Mouse (Mus musculus) mammary gland, adult 2 months (tissue): Measurements from ENCODE around the gene Ip6k2. TPM values are rescaled to one million over a fixed set of nuclear protein-coding genes. Genes with fewer than 3 reads are reported as not detected.

ENCODE experiments used
- polyA plus RNA-seq: library from polyadenylated mRNA; depleted of rRNA; stranded (reverse); fragments of >200 nt; gene quantifications from 2 replicates; pipeline ENCODE4 v1.2.3, GENCODE M21; 2012; ENCODE audit warnings: low replicate concordance; rRNA removed

Gene Ip6k2
- polyA plus RNA-seq = 55.7 and 58.4 TPM in 2 replicates

GRCm38 (mm10) chr9:108783548-108784463 is at the start of gene Ip6k2:
TSS of gene Ip6k2 (plus strand) at chr9:108783796.

GRCm38 (mm10) chr9:108808163-108808665 is 24.6 kb downstream of the Ip6k2 start, which contains the start of gene Nckipsd:
TSS of gene Nckipsd (plus strand) at chr9:108808368.

GRCm38 (mm10) chr9:108825820-108826699 is 42.5 kb downstream of the Ip6k2 start, which contains the start of gene Celsr3:
TSS of gene Celsr3 (plus strand) at chr9:108826320.

GRCm38 (mm10) chr9:108852976-108853375 is 69.4 kb downstream of the Ip6k2 start, which contains the start of gene Slc26a6:
TSS of gene Slc26a6 (plus strand) at chr9:108853283.

Other genes with a start within 250 kb of the Ip6k2 start
- 76.5 and 81.5 TPM in 2 replicates for gene Impdh2, start 223.5 kb upstream of the Ip6k2 start, polyA plus RNA-seq
- 54.9 and 58.4 TPM in 2 replicates for gene Ndufaf3, start 216.4 kb upstream of the Ip6k2 start, polyA plus RNA-seq
- 215 and 258 TPM in 2 replicates for gene Dalrd3, start 213.9 kb upstream of the Ip6k2 start, polyA plus RNA-seq
- gene Wdr6, start 205.1 kb upstream of the Ip6k2 start, polyA plus RNA-seq = 39.5 and 43.9 TPM in 2 replicates
- gene P4htm, start 186.1 kb upstream of the Ip6k2 start, polyA plus RNA-seq = 7.2 and 10.5 TPM in 2 replicates
- 26.9 and 47.5 TPM in 2 replicates for gene Arih2, start 134.4 kb upstream of the Ip6k2 start, polyA plus RNA-seq
- gene Slc25a20, start 121.7 kb upstream of the Ip6k2 start, polyA plus RNA-seq = 34.9 and 55.0 TPM in 2 replicates
- 11.2 and 21.9 TPM in 2 replicates for gene Prkar2a, start 94.5 kb upstream of the Ip6k2 start, polyA plus RNA-seq
- gene Nckipsd, start 24.6 kb downstream of the Ip6k2 start, polyA plus RNA-seq = 33.1 and 44.7 TPM in 2 replicates
- 0.37 and 1.4 TPM in 2 replicates for gene Celsr3, start 42.5 kb downstream of the Ip6k2 start, polyA plus RNA-seq
- gene Slc26a6, start 69.5 kb downstream of the Ip6k2 start, polyA plus RNA-seq = 26.7 and 33.5 TPM in 2 replicates
- gene Tmem89, start 130.8 kb downstream of the Ip6k2 start, polyA plus RNA-seq = 0.22 TPM in 1 of 2 replicates, not detected in the other
- gene Uqcrc1, start 152.8 kb downstream of the Ip6k2 start, polyA plus RNA-seq = 712 and 1,110 TPM in 2 replicates
- gene Col7a1, start 169.8 kb downstream of the Ip6k2 start, polyA plus RNA-seq = 14.3 and 26.9 TPM in 2 replicates
- gene Ucn2, start 202.2 kb downstream of the Ip6k2 start, polyA plus RNA-seq = 1.1 and 4.3 TPM in 2 replicates
- 23.3 and 30.5 TPM in 2 replicates for gene Pfkfb4, start 208.0 kb downstream of the Ip6k2 start, polyA plus RNA-seq